Mouse (Mus musculus) ES-Bruce4 (cell line): ENCODE data around the gene Fam24b. TPM values are rescaled to one million over a fixed set of nuclear protein-coding genes. Genes with fewer than 3 reads are reported as not detected.

ENCODE experiments used
- H3K27ac ChIP-seq: 2 replicates; pipeline ENCODE4 v1.5.1; 2012; ENCODE audit warnings: low read length, inconsistent platforms; ENCODE audit not compliant: insufficient read depth
- H3K27me3 ChIP-seq: 2 replicates; pipeline ENCODE4 v1.6.1; 2012; ENCODE audit warnings: mild to moderate bottlenecking, low read length, inconsistent platforms; ENCODE audit not compliant: control insufficient read depth, poor library complexity, insufficient read depth, severe bottlenecking
- H3K36me3 ChIP-seq: 2 replicates; pipeline ENCODE4 v1.6.1; 2012; ENCODE audit warnings: inconsistent platforms, mild to moderate bottlenecking, low read length, moderate library complexity; ENCODE audit not compliant: control insufficient read depth, poor library complexity, insufficient read depth, severe bottlenecking
- H3K4me1 ChIP-seq: one replicate; pipeline ENCODE4 v1.8.1; 2011; ENCODE audit warnings: low read length; ENCODE audit not compliant: control insufficient read depth, insufficient read depth
- H3K4me3 ChIP-seq: 2 replicates; pipeline ENCODE4 v1.5.1; 2011; ENCODE audit warnings: low read depth, mild to moderate bottlenecking, low read length
- H3K9ac ChIP-seq: 2 replicates; pipeline ENCODE4 v1.6.1; 2012; ENCODE audit warnings: low read depth, mild to moderate bottlenecking, inconsistent platforms; ENCODE audit not compliant: poor library complexity, severe bottlenecking
- H3K9me3 ChIP-seq: replicated peaks from 2 replicates; pipeline ENCODE4 v1.6.1; 2012; ENCODE audit warnings: mild to moderate bottlenecking, low read length, inconsistent platforms; ENCODE audit not compliant: control insufficient read depth, poor library complexity, insufficient read depth, severe bottlenecking
- CTCF ChIP-seq: IDR thresholded peaks from one replicate; pipeline ENCODE4 v1.8.1; 2011; ENCODE audit warnings: low read depth, low read length
- EP300 ChIP-seq: IDR thresholded peaks from 2 replicates; pipeline ENCODE4 v1.6.1; 2011; ENCODE audit warnings: low read depth, low read length; ENCODE audit not compliant: insufficient read depth
- POLR2A ChIP-seq: IDR thresholded peaks from one replicate; pipeline ENCODE4 v1.8.1; 2011; ENCODE audit warnings: low read length; ENCODE audit not compliant: insufficient read depth
- polyA plus RNA-seq: library from polyadenylated mRNA; stranded (reverse); fragments of >200 nt; gene quantifications from 2 replicates; pipeline ENCODE4 v1.2.4, GENCODE M21; 2011; ENCODE audit warnings: low read depth; ENCODE audit not compliant: missing spikeins, insufficient read depth, insufficient read length

Gene Fam24b
- polyA plus RNA-seq, 1 experiment = not detected

- H3K9ac ChIP-seq = no peak overlapping the region
- no peaks in the 10 kb centered on the region for H3K27me3 ChIP-seq
- no peaks in the 10 kb centered on the region for H3K9me3 ChIP-seq
- TF ChIP-seq POLR2A (no peak), CTCF (no peak), EP300 (no peak)
- H3K27ac ChIP-seq = no peak overlapping the region
- no peaks in the 10 kb centered on the region for H3K36me3 ChIP-seq
- no peaks in the 10 kb centered on the region for H3K4me1 ChIP-seq
- no peak overlapping the region for H3K4me3 ChIP-seq
Measured at GRCm38 (mm10) chr7:131331688-131332087, 2.4 kb upstream of the Fam24b start.

- TF ChIP-seq POLR2A (no peak), CTCF (no peak), EP300 (no peak)
- Histone ChIP-seq H3K27ac (no peak overlapping the region), H3K9me3 (no peaks in the 10 kb centered on the region), H3K4me3 (no peak overlapping the region), H3K4me1 (no peaks in the 10 kb centered on the region), H3K27me3 (no peaks in the 10 kb centered on the region), H3K9ac (no peak overlapping the region), H3K36me3 (no peaks in the 10 kb centered on the region)
Measured at GRCm38 (mm10) chr7:131327054-131327453, 2.3 kb downstream of the Fam24b start.

- Histone ChIP-seq H3K4me1 (no peaks in the 10 kb centered on the region), H3K9me3 (no peaks in the 10 kb centered on the region), H3K4me3 (no peak within 1 kb of the TSS), H3K27me3 (no peaks in the 10 kb centered on the region), H3K36me3 (no peaks in the 10 kb centered on the region), H3K27ac (no peak within 1 kb of the TSS), H3K9ac (no peak within 1 kb of the TSS)
- no peak for TF ChIP-seq CTCF
Measured at GRCm38 (mm10) chr7:131322192-131322591, 7.1 kb downstream of the Fam24b start, which contains the start of gene Cuzd1. Gene Cuzd1 (minus strand): TSS chr7:131322292.

GRCm38 (mm10) chr7:131318340-131318739, 11.0 kb downstream of the Fam24b start:
- H3K9ac ChIP-seq = no peak overlapping the region
- H3K4me1 ChIP-seq = no peaks in the 10 kb centered on the region
- H3K27ac ChIP-seq = no peak overlapping the region
- H3K9me3 ChIP-seq = no peaks in the 10 kb centered on the region
- H3K36me3 ChIP-seq = no peaks in the 10 kb centered on the region
- H3K4me3 ChIP-seq = no peak overlapping the region
- no peak for TF ChIP-seq POLR2A
- TF ChIP-seq CTCF = no peak
- TF ChIP-seq EP300 = no peak
- no peaks in the 10 kb centered on the region for H3K27me3 ChIP-seq

- Histone ChIP-seq H3K36me3 (no peaks in the 10 kb centered on the region), H3K9ac (no peak overlapping the region), H3K9me3 (no peaks in the 10 kb centered on the region), H3K27me3 (no peaks in the 10 kb centered on the region), H3K4me3 (no peak overlapping the region), H3K4me1 (no peaks in the 10 kb centered on the region), H3K27ac (no peak overlapping the region)
- TF ChIP-seq POLR2A (no peak), EP300 (no peak), CTCF (no peak)
Measured at GRCm38 (mm10) chr7:131317587-131317986, 11.7 kb downstream of the Fam24b start.

- Histone ChIP-seq H3K36me3 (no peaks in the 10 kb centered on the region), H3K27ac (no peak overlapping the region), H3K27me3 (no peaks in the 10 kb centered on the region), H3K4me3 (no peak overlapping the region), H3K9ac (no peak overlapping the region), H3K4me1 (no peaks in the 10 kb centered on the region), H3K9me3 (no peaks in the 10 kb centered on the region)
- TF ChIP-seq POLR2A (no peak), CTCF (no peak), EP300 (no peak)
Measured at GRCm38 (mm10) chr7:131314493-131314892, 14.8 kb downstream of the Fam24b start.
